Mouse (Mus musculus) left cerebral cortex, postnatal 14 days (tissue): Measurements from ENCODE around the gene Nell1. TPM values are rescaled to one million over a fixed set of nuclear protein-coding genes. Genes with fewer than 3 reads are reported as not detected.

ENCODE experiments used
- DNase-seq, 2 experiments: peaks; one replicate each; pipeline ENCODE4 v3.0.0; 2021 to 2022; ENCODE audit warnings: low spot score in 2 of 2, mixed read lengths in 1 of 2
- intact Hi-C: fragments of 180-260 bp; cut with DNase I; formaldehyde crosslinking; loops from one replicate; pipeline ENCODE4 v1.15.1; 2025
- total RNA-seq, 2 experiments: library from RNA; stranded (reverse); gene quantifications; 2 replicates each; pipeline ENCODE4 v1.2.3; 2021

Gene Nell1
- total RNA-seq, 2 experiments from 2014 or later: 44.4 to 46.9 TPM

GRCm38 (mm10) chr7:50226621-50227020 lies 252.0 kb downstream of the Nell1 start:
- intact Hi-C loops: no loop called here
- peak in 1 of 2 experiments; percentile 11 for DNase-seq

GRCm38 (mm10) chr7:50228273-50228672 lies 253.6 kb downstream of the Nell1 start:
- intact Hi-C loops: no loop called here
- no peak for DNase-seq

GRCm38 (mm10) chr7:50241213-50241612 lies 266.5 kb downstream of the Nell1 start:
- no peak for DNase-seq
- intact Hi-C loops: no loop called here

GRCm38 (mm10) chr7:50241634-50242273 lies 267.1 kb downstream of the Nell1 start:
- intact Hi-C loops: no loop called here

GRCm38 (mm10) chr7:50253166-50253565 lies 278.5 kb downstream of the Nell1 start:
- intact Hi-C loops: no loop called here
- DNase-seq: no peak

More at GRCm38 (mm10) chr7:50241634-50242273, 267.1 kb downstream of the Nell1 start:
- peak; percentile 92 to 95 for DNase-seq

GRCm38 (mm10) chr7:50260016-50260415 lies 285.4 kb downstream of the Nell1 start:
- DNase-seq: no peak
- intact Hi-C loops: no loop called here

GRCm38 (mm10) chr7:50295508-50295907 lies 320.8 kb downstream of the Nell1 start:
- no peak for DNase-seq
- intact Hi-C loops: no loop called here

- DNase-seq: no peak
- intact Hi-C loops: no loop called here
Observed at GRCm38 (mm10) chr7:50338226-50338625, 363.6 kb downstream of the Nell1 start.

GRCm38 (mm10) chr7:50338757-50339156 lies 364.1 kb downstream of the Nell1 start:
- intact Hi-C loops: no loop called here

GRCm38 (mm10) chr7:50351564-50351963 lies 376.9 kb downstream of the Nell1 start:
- no peak for DNase-seq
- intact Hi-C loops: no loop called here

More at GRCm38 (mm10) chr7:50338757-50339156, 364.1 kb downstream of the Nell1 start:
- DNase-seq: no peak

- no peak for DNase-seq
- intact Hi-C loops: no loop called here
Observed at GRCm38 (mm10) chr7:50357213-50357612, 382.5 kb downstream of the Nell1 start.

- intact Hi-C loops: no loop called here
- DNase-seq: no peak
Observed at GRCm38 (mm10) chr7:50362039-50362438, 387.4 kb downstream of the Nell1 start.

GRCm38 (mm10) chr7:50374876-50375275 lies 400.2 kb downstream of the Nell1 start:
- intact Hi-C loops: no loop called here
- peak; percentile 67 to 70 for DNase-seq

GRCm38 (mm10) chr7:50410421-50410820 lies 435.8 kb downstream of the Nell1 start:
- intact Hi-C loops: no loop called here
- DNase-seq: no peak

GRCm38 (mm10) chr7:50419976-50420375 lies 445.3 kb downstream of the Nell1 start:
- intact Hi-C loops: no loop called here
- no peak for DNase-seq

- peak; percentile 18 to 36 for DNase-seq
- intact Hi-C loops: no loop called here
Observed at GRCm38 (mm10) chr7:50422422-50423195, 447.9 kb downstream of the Nell1 start.

- no peak for DNase-seq
- intact Hi-C loops: no loop called here
Observed at GRCm38 (mm10) chr7:50429725-50430124, 455.1 kb downstream of the Nell1 start.

- intact Hi-C loops: no loop called here
- DNase-seq: no peak
Observed at GRCm38 (mm10) chr7:50441237-50441636, 466.6 kb downstream of the Nell1 start.

GRCm38 (mm10) chr7:50447316-50447715 lies 472.7 kb downstream of the Nell1 start:
- no peak for DNase-seq
- intact Hi-C loops: no loop called here

GRCm38 (mm10) chr7:50467742-50468141 lies 493.1 kb downstream of the Nell1 start:
- peak in 1 of 2 experiments; percentile 18 for DNase-seq
- intact Hi-C loops: no loop called here

GRCm38 (mm10) chr7:50470555-50470954 lies 495.9 kb downstream of the Nell1 start:
- intact Hi-C loops: no loop called here
- no peak for DNase-seq
